Mouse (Mus musculus) frontal cortex, postnatal 10 days (tissue): ENCODE measurements around the gene Hcar1.

ENCODE experiments used
- DNase-seq, 2 experiments: peaks; one replicate each; pipeline ENCODE4 v3.0.0; 2022; ENCODE audit warnings: low spot score in 2 of 2, mixed read lengths in 1 of 2

Gene Hcar1

DNA sequence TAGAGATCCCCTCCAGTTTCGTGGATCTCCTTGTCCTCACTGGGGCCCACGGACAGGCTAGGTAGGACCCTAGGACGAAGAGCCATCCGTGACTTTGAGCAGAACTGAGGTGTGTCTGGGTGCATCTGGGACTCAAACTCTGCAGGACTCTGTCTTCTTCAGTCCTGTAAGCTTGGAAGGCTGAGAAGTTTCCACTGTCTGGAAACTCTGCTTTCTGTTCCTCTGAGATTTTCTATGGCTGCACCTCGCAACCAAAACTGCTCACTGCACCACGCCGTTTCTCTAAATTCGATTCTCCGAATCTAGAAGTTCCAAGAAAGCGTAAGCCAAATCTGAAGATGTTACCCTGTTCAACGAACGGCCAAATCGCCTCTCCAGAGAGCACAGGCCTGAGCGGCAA, 15.9 kb downstream of the Hcar1 start:
- no peak for DNase-seq

DNA sequence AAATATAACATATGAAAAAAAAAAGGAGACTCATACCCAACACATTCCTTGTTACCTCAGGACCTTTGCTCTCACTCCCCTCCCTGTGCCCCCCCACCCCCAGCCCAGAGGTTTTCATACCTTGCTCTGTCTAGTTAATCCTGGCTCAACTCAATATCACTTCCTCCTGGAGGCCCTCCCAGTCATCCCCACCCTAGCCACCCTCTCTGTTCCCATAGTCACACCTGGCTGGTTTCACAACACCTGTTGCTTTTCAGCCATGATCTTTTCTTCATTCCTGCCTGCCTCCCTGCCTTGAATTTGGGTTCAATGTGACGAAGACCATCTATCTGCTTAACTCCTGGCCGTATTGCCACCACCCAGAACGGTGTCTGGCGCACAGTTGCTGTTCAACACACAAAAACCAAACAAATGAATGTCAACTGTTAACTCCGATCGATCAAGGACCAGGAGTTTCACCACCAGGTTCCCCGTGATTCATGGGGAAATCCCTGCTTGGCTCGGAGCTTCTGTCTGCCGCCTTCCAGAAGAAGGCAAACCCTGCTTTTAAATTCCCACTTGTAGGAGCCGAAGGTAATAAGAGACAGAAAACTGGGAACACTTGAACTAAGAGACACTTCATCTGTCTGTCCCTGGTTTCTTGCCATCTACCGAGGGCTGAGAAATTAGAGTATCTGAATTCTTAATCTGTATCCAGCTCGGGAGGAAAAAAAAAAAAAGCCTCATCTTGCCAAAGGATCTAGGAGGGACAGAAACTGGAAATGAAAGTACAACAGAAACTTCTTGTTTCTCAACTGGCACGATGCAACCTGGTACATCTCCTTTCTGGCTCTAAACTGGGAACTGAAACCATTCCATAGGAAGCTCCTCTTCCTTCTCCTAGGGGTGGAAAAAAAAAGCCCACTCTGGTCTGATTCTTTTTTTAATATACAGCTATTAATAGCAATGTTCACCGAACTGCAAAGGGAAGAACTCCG, 17.2 kb downstream of the Hcar1 start:
- DNase-seq: no peak

DNA sequence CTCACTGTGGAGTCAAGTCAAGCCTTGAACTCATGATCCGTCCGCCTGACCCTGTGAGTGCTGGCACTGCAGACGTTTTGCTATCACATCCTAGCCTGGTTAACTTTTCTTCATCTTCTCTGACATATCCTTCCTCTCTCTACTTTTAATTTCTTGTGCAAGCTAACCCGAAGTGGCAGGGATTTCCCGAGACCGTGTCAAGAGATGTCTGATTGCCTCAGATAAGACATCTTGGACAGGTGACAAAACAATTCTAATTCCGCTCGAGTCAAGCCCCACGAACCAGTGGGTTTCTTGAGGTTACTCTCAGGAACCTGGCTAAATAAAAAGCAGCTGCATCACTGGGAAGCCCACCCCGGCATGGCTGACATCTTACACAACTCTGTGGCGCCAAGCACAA, 21.0 kb downstream of the Hcar1 start:
- DNase-seq: no peak

DNA sequence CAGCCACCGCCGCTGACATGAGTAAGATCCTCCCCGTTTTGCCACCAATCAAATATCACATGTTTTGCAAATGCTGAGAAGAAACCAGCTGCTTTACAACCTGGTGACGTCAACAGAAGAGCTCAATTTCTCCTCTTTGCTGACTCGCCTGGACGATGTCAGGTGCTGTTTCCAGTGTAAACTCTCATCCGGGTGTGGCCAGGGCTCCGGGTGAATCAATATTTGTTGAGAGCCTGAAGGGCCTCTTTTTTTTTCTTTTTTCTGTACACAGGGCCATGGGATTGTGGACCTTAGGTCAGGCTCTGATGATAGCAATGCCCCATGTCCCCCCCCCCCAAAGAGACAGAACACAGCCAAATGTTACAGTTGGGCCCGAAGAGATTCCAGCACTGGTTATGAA, 25.3 kb downstream of the Hcar1 start:
- no peak for DNase-seq

DNA sequence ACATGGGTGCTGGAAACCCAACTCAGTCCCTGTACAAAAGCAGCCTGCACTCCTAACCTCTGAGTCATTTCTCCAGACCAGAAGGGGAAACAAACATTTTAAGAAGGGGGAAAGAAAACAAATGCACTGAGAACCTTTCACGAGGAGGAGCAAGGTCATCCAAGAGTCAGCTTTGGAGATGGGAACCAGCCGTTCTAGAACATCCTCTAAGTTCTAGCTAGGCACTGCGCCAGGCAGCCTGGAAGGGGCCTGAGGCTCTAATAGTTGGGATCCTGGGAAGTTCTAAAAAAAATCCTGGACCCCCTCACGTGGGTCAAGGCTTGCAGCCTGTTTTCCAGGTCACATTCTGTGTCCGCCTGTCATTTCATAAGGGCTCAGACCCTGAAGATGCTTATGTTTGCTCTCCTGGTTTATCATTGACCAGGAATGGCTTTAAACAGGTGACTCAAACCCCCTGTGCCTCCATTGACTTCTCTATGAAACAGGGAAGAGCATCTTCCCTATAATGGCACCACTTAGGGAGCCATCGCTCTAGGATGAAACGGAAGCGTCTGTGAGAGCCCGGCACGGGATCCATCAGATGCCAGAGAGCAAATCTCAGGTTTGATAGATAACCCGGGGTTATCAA, 25.8 kb downstream of the Hcar1 start:
- DNase-seq: no peak

DNA sequence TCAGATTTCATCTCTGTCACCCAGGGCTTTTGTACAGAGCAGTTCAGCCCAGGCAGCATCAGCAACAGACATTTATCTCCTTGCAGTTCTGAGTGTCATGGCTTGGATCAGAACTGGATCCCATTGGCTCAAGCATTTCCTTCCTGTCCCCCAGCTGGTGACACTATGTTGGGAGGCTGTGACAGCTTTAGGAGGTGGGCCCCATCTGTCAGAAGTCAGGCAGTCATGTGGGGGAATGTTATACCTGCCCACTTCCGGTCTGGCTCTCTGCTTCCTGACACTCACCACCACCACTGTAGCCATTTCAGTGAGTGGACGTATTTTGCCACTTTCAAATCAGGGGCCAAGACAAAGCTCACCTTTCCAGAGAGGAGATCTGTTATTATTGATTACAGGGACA, 28.4 kb downstream of the Hcar1 start:
- DNase-seq: no peak

DNA sequence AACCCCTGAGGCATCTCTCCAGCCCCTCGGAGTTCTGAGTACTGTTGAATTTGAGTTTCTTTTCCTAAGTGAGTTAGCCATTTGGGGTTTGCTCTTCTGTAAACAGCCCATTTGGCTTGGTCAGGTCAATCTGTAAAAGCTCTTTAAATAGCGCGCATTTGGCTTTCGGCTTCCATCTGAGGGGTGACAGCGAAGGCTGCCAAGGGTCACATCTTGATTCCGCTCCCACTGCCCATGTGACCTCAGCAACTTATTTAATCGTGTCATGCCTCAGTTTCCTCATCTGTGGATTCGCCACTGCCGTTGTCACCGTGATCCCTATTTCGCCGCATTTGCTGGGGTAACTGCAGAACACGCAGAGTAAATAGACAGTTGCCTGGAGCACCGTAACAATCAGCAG, 35.5 kb downstream of the Hcar1 start:
- DNase-seq: no peak

DNA sequence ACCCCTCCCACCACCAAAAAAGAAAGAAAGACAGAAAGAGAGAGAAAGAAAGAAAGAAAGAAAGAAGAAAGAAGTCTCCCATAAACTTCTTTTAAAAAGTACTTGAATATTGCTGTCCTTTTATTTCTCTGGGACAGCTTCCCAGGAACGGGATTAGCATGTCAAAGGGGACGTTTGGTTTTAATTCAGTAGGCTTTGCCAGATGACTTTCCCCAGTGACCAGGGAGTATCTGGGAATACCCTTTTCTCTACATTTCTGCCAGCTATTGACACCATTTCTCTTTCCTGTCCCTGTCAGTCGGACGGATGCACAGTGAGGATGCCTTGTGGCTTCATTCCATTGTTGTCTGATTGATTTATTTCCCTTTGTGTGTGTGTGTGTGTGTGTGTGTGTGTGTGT, 36.0 kb downstream of the Hcar1 start:
- no peak for DNase-seq

DNA sequence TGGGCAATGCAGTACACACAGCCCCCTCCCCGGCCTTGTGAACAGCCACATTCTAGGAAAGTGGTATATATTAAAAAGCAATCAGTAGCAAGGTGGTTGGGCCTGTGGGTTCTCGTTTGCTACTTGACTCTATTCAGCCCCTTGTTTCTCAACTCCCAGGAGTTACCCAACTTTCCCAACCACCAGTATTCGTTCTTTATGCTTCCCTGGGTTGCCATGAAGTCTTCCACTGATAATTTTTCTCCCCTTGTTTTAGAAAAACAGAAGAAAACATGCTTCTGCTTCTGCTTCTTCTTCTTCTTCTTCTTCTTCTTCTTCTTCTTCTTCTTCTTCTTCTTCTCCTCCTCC, 36.9 kb downstream of the Hcar1 start:
- DNase-seq: no peak

DNA sequence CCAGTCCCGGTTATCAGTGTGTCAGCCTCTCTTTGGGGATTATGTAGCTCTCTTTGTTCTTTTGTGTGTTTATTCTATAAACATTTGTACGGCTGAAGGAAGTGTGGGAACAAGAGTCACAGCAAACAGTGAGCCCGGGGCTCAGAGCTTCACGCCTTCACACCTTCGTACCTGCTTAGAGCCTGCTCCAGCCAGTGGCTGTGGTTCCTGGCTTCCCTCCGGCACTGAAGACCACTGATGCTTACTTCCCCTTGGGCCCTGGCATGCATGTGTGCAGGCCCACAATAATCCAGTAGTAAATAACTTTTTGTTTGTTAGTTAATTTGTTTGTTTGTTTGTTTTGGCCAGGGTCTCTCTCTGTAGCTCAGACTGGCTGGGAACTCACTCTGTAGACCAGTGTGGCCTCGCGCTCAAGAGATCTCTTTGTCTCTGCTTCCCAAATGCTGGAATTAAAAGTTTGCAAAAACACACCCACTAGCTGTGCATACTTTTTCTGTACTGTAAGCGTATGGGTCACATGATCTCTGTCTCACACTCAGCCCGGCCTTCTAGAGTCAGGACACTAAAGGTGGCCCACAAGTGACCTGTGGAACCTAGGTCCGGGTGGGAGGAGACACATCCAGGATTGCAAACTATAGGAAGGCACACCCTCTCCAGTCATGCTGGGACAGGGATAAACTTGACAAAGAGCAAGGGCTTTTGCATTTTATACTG, 37.4 kb downstream of the Hcar1 start:
- DNase-seq: no peak

DNA sequence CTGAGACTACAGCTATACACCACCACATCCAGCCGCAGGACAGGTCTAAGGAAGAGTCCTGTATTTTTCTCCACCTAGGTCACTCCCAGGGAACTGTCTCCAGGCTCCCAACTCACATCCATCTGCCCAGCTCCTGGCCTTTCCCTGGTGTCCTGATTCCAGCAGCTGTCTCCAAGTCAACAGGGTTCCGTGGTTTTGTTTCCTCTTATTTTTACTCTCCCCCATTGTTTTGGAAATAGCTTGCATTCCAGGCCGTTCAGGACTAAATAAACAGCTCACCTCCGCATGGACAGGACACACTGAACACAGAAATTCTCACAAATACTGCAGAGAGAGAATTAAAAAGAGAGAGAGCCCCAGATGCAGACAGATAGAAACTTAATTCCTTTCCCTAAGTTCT, 42.4 kb downstream of the Hcar1 start:
- no peak for DNase-seq

DNA sequence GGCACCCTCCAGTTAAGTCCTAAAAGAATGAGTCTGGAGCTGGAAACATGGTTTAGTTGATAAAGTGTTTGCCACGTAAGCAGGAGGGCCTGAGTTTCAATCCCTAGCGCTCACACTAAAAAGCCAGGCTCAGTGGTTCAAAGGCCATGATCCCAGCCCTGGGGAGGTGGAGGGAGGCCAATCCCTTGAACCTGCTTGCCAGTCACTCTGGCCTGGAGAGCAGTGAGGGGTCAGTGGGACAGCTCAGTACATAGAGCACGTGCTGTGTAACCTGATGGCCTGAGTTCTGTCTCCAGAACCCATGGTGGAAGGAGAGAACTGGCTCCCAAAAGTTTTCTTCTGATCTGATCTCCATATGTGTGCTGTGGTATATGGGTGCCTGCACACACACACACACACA, 45.0 kb downstream of the Hcar1 start:
- DNase-seq: no peak

DNA sequence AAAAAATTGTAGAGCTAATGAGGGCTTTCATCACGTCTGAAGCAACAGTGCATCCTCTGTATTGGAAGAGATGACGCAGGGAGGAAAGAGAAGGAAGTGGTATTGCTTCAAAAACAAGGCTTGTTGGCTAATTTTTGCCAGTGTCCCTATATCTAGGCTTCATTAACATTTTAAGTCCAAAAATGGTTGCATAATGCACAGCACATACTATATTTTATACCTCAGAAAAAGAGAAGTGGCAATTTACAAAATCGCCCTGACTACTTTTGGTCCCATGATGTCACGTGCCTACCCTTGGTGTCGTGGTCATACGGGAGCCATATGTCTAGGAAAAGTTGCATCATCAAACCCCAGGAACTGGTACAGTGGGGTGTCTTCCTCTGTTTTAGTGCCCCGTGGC, 47.5 kb downstream of the Hcar1 start:
- DNase-seq: no peak

DNA sequence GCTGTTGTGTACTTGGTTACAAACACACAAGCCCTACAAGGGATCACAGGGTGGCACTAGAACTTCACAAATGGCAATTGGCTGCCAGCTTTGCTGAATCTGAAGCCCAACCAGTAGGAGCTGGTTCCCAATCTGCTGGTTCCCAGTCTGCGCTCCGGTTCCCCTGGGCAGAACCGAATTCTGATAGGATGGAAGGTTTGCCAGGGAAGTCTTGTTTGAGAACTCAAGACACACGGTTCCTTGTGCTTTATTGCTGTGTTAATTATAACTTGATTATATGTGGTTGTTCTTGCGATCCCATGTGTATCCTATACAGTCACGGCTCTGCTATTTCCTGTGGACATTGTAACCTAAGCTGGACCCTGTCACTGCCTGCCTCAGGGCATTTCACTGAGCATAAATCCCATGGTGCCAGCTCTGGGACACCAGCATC, 52.1 kb downstream of the Hcar1 start:
- DNase-seq: peak in 1 of 2 experiments; percentile 41
